15 mouse cellular contexts compared by ENCODE assay signal in genomic region chr1:162508211-162509005, GRCm38 (mm10). TPM values are rescaled to one million over a fixed set of nuclear protein-coding genes. Genes with fewer than 3 reads are reported as not detected.
DNase-seq lines count a peak whose midpoint lies in the region; ATAC-seq lines count a peak whose summit lies in the region.
"Had no signal": no experiment of that assay in that cellular context is flagged by ENCODE, and none has a peak within 500 bp of the region (broad histone marks: within the 10 kb centered on the region; RNA-seq: fewer than 3 reads in every experiment).

No protein-coding gene starts in this region.

- DNase-seq in adrenal gland, postnatal 14 days, result peak; percentile 21
- DNase-seq in adrenal gland, adult 18-20 months (ENCODE audit: low spot score in 2 of 2), result no peak
- peak; percentile 22 for DNase-seq in heart, postnatal 4 days
- no peak for DNase-seq in heart, adult 9 months (ENCODE audit: low spot score in 2 of 2)
- peak; percentile 34 for DNase-seq in 3T3-L1 (ENCODE audit: low read depth, low spot score)
- DNase-seq: cerebellum, adult 18-20 months; cerebellum, postnatal 25 days; embryo, embryonic 11 days; left cerebral cortex, postnatal 4 days; liver; right cerebral cortex, postnatal 4 days had no signal

- ATAC-seq in megakaryocyte progenitor cell, adult 5-6 weeks (replicated peaks; ENCODE audit: poor library complexity), result 0 out of 2 replicates have a peak, but pooled peaks have one; percentile 28
- ATAC-seq in CD4-positive, CD25-positive, alpha-beta regulatory T cell, adult 4 months, result no peak
- ATAC-seq: hindbrain, embryonic 16.5 days; midbrain, embryonic 15.5 days had no signal

RNA-seq across cellular contexts. Expression of gene Dnm3, which starts 30.6 kb away (rescaled TPM):
- total RNA-seq in adrenal gland, postnatal 14 days (2021), result 10.4 and 17.0 TPM in 2 replicates
- 10 to 100 TPM in 1 of 2 experiments, 1 to 10 TPM in 1; 8.6 to 15.4 TPM for total RNA-seq in adrenal gland, adult 18-20 months (2021)
- total RNA-seq in heart, postnatal 4 days (2021), result 1 to 10 TPM; 4.5 to 5.5 TPM
- 0.20 TPM in 1 of 2 replicates, not detected in the other for total RNA-seq in megakaryocyte progenitor cell, adult 5-6 weeks (2015)
- total RNA-seq in megakaryocyte progenitor cell, adult 5-6 weeks (2017), result not detected in 2 replicates
- polyA plus RNA-seq in CD4-positive, CD25-positive, alpha-beta regulatory T cell, adult 4 months (2017; shearing (Covaris generic)), result under 1 TPM; 0.41 to 0.55 TPM

RNA-seq across cellular contexts. Expression of gene Mettl13, which starts 39.9 kb away (rescaled TPM):
- total RNA-seq in adrenal gland, postnatal 14 days (2021), result 16.8 and 17.3 TPM in 2 replicates
- 10 to 100 TPM; 18.5 to 21.4 TPM for total RNA-seq in adrenal gland, adult 18-20 months (2021)
- total RNA-seq in heart, postnatal 4 days (2021), result 1 to 10 TPM; 6.6 to 8.1 TPM
- total RNA-seq in megakaryocyte progenitor cell, adult 5-6 weeks (2015), result 7.9 and 8.8 TPM in 2 replicates
- 16.0 and 22.9 TPM in 2 replicates for total RNA-seq in megakaryocyte progenitor cell, adult 5-6 weeks (2017)
- polyA plus RNA-seq in CD4-positive, CD25-positive, alpha-beta regulatory T cell, adult 4 months (2017; shearing (Covaris generic)), result 10 to 100 TPM in 1 of 2 experiments, 1 to 10 TPM in 1; 5.9 to 16.8 TPM

Comparison
In these comparisons a context has a peak if more than half of its experiments do, and no peak if none do; other contexts are left out.
1. DNase-seq: peak in adrenal gland, postnatal 14 days (single experiment), heart, postnatal 4 days (single experiment) and 3T3-L1 (single experiment); none in adrenal gland, adult 18-20 months (0 of 2) and heart, adult 9 months (0 of 2).